Mouse (Mus musculus): ENCODE measurements at regions not wholly inside any gene's neighbourhood (a gene's known extent, or its start where the extent isn't known, plus 50 kb on each side); places are given as distances from the start of the nearest gene placed in this dataset.

DNA sequence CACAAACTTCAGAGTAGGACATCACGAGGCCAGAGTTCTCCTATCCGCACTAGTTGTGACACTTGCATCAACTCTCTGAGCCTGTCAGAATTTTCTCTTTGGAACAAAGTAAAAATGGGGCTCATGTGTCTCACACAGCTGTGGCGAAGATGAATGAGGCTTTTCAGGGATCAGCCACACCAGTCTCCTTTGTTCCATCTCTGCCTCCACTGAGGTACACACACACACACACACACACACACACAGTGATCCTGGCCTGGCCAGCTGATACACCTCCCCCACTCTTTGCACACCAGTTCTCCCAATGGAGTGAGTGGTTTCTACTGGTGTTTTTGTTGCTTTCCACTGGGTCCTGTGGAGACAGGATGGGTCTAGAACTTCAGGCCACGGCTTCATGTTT is 105.9 kb upstream of the D7Ertd443e start:
- no peaks in the 10 kb centered on the region for H3K36me3 ChIP-seq (ENCODE audit: control insufficient read depth, insufficient read depth, low read length)
- no peak overlapping the region for H3K4me3 ChIP-seq (ENCODE audit: low read depth, low read length)
- no peak overlapping the region for H3K9ac ChIP-seq (ENCODE audit: low read depth, low read length)
- no peak overlapping the region for H3K4me2 ChIP-seq (ENCODE audit: low read length)
- no peaks in the 10 kb centered on the region for H3K9me3 ChIP-seq (replicated peaks; ENCODE audit: control insufficient read depth, low read length, poor library complexity, severe bottlenecking)
- H3K27ac ChIP-seq (ENCODE audit: low read length), result no peak overlapping the region
- ATAC-seq, result no peak
- no peaks in the 10 kb centered on the region for H3K27me3 ChIP-seq (ENCODE audit: control insufficient read depth, insufficient read depth, low read depth, low read length)
- no peaks in the 10 kb centered on the region for H3K4me1 ChIP-seq (ENCODE audit: control insufficient read depth, insufficient read depth, low read length)
- WGBS, result 68% methylated on average over 4 of the region's 4 CpGs

DNA sequence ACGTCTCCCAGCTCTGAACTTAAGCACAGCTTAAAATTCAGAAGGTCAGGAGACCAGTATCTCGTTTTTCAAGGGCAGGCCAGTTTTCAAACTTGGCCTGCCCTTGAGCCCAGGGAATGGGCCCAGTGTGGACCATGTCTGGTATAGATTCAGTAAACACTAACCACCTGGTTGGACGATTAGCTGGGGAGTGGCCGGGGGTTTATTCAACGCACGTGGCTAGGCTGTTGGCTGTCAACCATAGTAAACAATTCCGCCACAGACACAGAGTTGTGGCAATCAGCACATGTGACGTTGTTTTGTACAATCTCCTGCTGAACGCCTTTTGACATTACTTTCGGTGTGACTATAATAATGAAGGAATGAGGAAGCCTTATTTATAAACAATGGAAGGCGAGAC is 111.8 kb upstream of the D7Ertd443e start:
- Histone ChIP-seq H3K27me3 (ENCODE audit: control insufficient read depth, insufficient read depth, low read depth, low read length) (no peaks in the 10 kb centered on the region), H3K9me3 (replicated peaks; ENCODE audit: control insufficient read depth, low read length, poor library complexity, severe bottlenecking) (no peaks in the 10 kb centered on the region), H3K36me3 (ENCODE audit: control insufficient read depth, insufficient read depth, low read length) (no peaks in the 10 kb centered on the region), H3K4me2 (ENCODE audit: low read length) (no peak overlapping the region), H3K27ac (ENCODE audit: low read length) (no peak overlapping the region), H3K9ac (ENCODE audit: low read depth, low read length) (no peak overlapping the region), H3K4me3 (ENCODE audit: low read depth, low read length) (no peak overlapping the region), H3K4me1 (ENCODE audit: control insufficient read depth, insufficient read depth, low read length) (no peaks in the 10 kb centered on the region)
- 82% methylated on average over 11 of the region's 11 CpGs for WGBS
- no peak for ATAC-seq

DNA sequence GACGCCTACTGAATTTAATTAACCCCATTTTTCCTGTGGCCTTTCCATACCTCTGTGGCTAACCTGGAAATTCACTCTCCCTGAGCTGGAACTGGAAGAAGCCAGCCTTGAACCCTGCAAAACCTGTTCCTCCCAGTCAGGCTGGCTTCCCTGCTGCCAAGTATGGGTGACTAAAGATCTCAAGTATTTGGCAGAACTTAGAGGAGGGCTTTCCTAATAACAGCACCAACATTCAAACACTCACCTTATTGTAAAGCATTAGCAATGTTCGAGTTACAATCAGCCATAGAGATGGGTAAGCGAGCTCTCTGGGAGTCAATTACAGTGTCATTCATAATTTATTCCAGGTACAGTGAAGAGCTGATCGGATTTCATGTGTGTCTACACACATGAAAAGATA is 112.4 kb upstream of the D7Ertd443e start:
- Histone ChIP-seq H3K36me3 (ENCODE audit: control insufficient read depth, insufficient read depth, low read length) (no peaks in the 10 kb centered on the region), H3K4me3 (ENCODE audit: low read depth, low read length) (no peak overlapping the region), H3K27me3 (ENCODE audit: control insufficient read depth, insufficient read depth, low read depth, low read length) (no peaks in the 10 kb centered on the region), H3K4me1 (ENCODE audit: control insufficient read depth, insufficient read depth, low read length) (no peaks in the 10 kb centered on the region), H3K9me3 (replicated peaks; ENCODE audit: control insufficient read depth, low read length, poor library complexity, severe bottlenecking) (no peaks in the 10 kb centered on the region), H3K27ac (ENCODE audit: low read length) (no peak overlapping the region), H3K9ac (ENCODE audit: low read depth, low read length) (no peak overlapping the region), H3K4me2 (ENCODE audit: low read length) (no peak overlapping the region)
- 81% methylated on average over 4 of the region's 4 CpGs for WGBS
- ATAC-seq, result no peak

DNA sequence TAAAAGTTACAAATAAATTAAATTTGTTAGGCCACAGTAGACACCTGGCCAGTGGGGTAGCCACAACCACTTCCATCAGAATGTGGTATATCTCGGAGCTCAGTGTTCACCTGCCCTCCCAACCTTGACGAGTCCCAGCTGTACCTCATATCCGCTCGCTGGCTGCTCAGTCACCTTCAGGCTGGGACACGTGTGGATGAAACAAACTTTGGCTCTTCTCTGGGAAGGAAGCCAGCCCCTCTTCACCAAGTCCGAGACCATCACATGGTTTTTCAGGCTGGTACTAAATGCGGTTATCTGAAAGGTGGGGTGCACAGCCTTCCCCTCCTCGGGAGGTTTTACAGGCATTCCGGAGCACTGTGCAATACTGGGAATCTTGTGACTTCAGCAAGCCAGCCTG is 113.3 kb upstream of the D7Ertd443e start:
- H3K4me3 ChIP-seq (ENCODE audit: low read depth, low read length), result no peak overlapping the region
- H3K27ac ChIP-seq (ENCODE audit: low read length), result no peak overlapping the region
- no peaks in the 10 kb centered on the region for H3K4me1 ChIP-seq (ENCODE audit: control insufficient read depth, insufficient read depth, low read length)
- no peak overlapping the region for H3K9ac ChIP-seq (ENCODE audit: low read depth, low read length)
- H3K9me3 ChIP-seq (replicated peaks; ENCODE audit: control insufficient read depth, low read length, poor library complexity, severe bottlenecking), result no peaks in the 10 kb centered on the region
- H3K27me3 ChIP-seq (ENCODE audit: control insufficient read depth, insufficient read depth, low read depth, low read length), result no peaks in the 10 kb centered on the region
- H3K4me2 ChIP-seq (ENCODE audit: low read length), result no peak overlapping the region
- 88% methylated on average over 9 of the region's 9 CpGs for WGBS
- no peaks in the 10 kb centered on the region for H3K36me3 ChIP-seq (ENCODE audit: control insufficient read depth, insufficient read depth, low read length)
- ATAC-seq, result no peak

DNA sequence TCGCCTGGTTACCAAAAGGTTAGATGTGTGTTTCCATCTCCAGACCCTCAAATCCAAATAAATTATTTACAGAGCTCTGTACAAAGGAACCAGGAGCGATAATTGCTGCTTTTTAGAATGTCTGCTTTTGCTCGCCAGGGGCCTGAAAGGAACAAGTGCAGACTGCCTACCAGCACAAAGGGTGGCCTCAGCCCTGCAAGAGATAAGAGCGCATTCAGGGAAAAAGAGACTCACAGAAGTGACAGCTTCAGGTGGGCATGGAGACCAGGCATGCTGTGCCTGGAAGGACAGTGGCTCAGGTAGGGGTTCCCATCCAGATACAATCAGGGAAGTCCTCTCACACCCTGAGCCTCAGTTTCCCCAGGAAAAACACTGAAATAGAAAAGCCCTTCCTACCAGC is 114.0 kb upstream of the D7Ertd443e start:
- Histone ChIP-seq H3K27me3 (ENCODE audit: control insufficient read depth, insufficient read depth, low read depth, low read length) (no peaks in the 10 kb centered on the region), H3K36me3 (ENCODE audit: control insufficient read depth, insufficient read depth, low read length) (no peaks in the 10 kb centered on the region), H3K27ac (ENCODE audit: low read length) (no peak overlapping the region), H3K9ac (ENCODE audit: low read depth, low read length) (no peak overlapping the region), H3K4me2 (ENCODE audit: low read length) (no peak overlapping the region), H3K4me3 (ENCODE audit: low read depth, low read length) (no peak overlapping the region), H3K4me1 (ENCODE audit: control insufficient read depth, insufficient read depth, low read length) (no peaks in the 10 kb centered on the region), H3K9me3 (replicated peaks; ENCODE audit: control insufficient read depth, low read length, poor library complexity, severe bottlenecking) (no peaks in the 10 kb centered on the region)
- ATAC-seq, result no peak
- WGBS, result 38% methylated on average over 4 of the region's 4 CpGs

DNA sequence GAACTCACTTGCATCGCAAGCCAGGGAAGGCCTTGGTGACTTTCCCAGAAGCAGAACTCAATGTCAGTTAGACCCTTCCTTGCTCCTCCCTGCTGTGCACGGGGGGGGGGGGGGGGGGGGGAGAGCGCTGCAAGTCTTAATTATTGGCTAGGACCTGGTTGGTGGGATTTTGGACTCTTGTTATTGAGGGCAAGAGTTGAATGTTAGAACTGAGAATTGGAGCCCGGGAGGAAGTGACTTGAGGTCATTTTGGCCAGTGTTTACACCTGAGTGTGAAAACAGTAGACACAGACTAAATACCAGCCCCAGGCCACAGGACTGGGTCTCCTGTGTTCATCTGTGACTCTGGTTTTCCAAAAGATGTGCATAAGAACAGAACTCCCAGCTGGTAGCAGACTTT is 114.7 kb upstream of the D7Ertd443e start:
- no peak overlapping the region for H3K4me2 ChIP-seq (ENCODE audit: low read length)
- no peak for ATAC-seq
- H3K4me3 ChIP-seq (ENCODE audit: low read depth, low read length), result no peak overlapping the region
- H3K27ac ChIP-seq (ENCODE audit: low read length), result no peak overlapping the region
- H3K9ac ChIP-seq (ENCODE audit: low read depth, low read length), result no peak overlapping the region
- no peaks in the 10 kb centered on the region for H3K27me3 ChIP-seq (ENCODE audit: control insufficient read depth, insufficient read depth, low read depth, low read length)
- WGBS, result 65% methylated on average over 3 of the region's 4 CpGs
- no peaks in the 10 kb centered on the region for H3K36me3 ChIP-seq (ENCODE audit: control insufficient read depth, insufficient read depth, low read length)
- no peaks in the 10 kb centered on the region for H3K9me3 ChIP-seq (replicated peaks; ENCODE audit: control insufficient read depth, low read length, poor library complexity, severe bottlenecking)
- H3K4me1 ChIP-seq (ENCODE audit: control insufficient read depth, insufficient read depth, low read length), result 0 out of 2 replicates have a peak, but pooled peaks cover under 1% of the 10 kb centered on the region

DNA sequence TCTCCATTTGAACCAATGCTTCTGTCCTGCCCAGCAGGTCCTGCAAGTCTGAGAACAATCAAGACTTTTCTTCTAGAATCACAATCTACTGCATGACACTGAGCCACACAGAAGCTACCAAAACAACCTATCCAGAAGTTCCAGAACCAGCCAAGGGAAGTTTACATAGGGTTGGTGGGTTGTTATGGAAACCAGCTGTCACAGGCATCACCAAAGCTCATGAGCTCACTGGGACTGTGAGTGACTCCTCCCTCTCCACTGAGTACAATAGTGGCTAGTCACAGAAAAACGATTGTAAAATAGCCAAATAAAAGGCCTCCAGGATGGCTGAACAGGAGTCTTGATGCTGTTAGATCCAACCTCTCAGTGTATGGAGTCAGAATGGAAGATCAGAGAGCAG is 115.6 kb upstream of the D7Ertd443e start:
- Histone ChIP-seq H3K27ac (ENCODE audit: low read length) (no peak overlapping the region), H3K27me3 (ENCODE audit: control insufficient read depth, insufficient read depth, low read depth, low read length) (no peaks in the 10 kb centered on the region), H3K4me3 (ENCODE audit: low read depth, low read length) (no peak overlapping the region), H3K36me3 (ENCODE audit: control insufficient read depth, insufficient read depth, low read length) (no peaks in the 10 kb centered on the region), H3K9me3 (replicated peaks; ENCODE audit: control insufficient read depth, low read length, poor library complexity, severe bottlenecking) (no peaks in the 10 kb centered on the region), H3K4me2 (ENCODE audit: low read length) (no peak overlapping the region), H3K9ac (ENCODE audit: low read depth, low read length) (no peak overlapping the region), H3K4me1 (ENCODE audit: control insufficient read depth, insufficient read depth, low read length) (0 out of 2 replicates have a peak, but pooled peaks cover 6% of the 10 kb centered on the region)
- 4% methylated on average over 1 of the region's 1 CpGs for WGBS
- ATAC-seq, result no peak

DNA sequence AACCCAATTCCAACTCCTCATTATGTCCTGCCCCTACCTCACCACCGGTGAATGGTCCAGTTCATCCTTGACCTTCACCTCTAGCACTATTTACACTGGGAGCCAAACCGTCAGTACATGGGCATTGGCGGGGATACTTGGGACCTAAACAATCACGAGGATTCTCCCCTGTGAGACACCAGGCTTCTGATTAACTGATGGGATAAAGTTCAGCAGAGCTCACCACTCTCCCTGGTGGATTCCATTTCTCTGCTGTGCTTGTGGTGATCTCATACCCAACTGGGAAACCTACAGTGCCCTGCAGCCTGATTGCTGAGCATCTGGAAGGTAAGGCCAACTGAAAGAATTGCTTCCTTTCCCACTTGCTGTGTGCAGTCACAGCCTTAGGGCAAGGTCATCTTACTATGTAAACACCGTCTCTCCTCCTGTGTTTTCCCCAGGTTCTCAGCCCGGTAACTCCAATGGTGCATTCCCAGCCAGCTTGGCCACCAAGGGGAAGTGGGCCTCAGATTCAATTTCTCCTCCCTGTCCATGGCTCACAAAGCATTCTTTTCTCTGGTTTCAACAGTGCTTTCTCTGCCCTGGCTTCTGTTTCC is 125.0 kb upstream of the D7Ertd443e start:
- no peak overlapping the region for H3K9ac ChIP-seq (ENCODE audit: low read depth, low read length)
- 0 out of 2 replicates have a peak, but pooled peaks cover 4% of the 10 kb centered on the region for H3K4me1 ChIP-seq (ENCODE audit: control insufficient read depth, insufficient read depth, low read length)
- no peak overlapping the region for H3K4me2 ChIP-seq (ENCODE audit: low read length)
- no peak overlapping the region for H3K27ac ChIP-seq (ENCODE audit: low read length)
- H3K4me3 ChIP-seq (ENCODE audit: low read depth, low read length), result no peak overlapping the region
- no peak for ATAC-seq
- no peaks in the 10 kb centered on the region for H3K9me3 ChIP-seq (replicated peaks; ENCODE audit: control insufficient read depth, low read length, poor library complexity, severe bottlenecking)
- no peaks in the 10 kb centered on the region for H3K36me3 ChIP-seq (ENCODE audit: control insufficient read depth, insufficient read depth, low read length)
- H3K27me3 ChIP-seq (ENCODE audit: control insufficient read depth, insufficient read depth, low read depth, low read length), result no peaks in the 10 kb centered on the region
- 87% methylated on average over 6 of the region's 6 CpGs for WGBS

DNA sequence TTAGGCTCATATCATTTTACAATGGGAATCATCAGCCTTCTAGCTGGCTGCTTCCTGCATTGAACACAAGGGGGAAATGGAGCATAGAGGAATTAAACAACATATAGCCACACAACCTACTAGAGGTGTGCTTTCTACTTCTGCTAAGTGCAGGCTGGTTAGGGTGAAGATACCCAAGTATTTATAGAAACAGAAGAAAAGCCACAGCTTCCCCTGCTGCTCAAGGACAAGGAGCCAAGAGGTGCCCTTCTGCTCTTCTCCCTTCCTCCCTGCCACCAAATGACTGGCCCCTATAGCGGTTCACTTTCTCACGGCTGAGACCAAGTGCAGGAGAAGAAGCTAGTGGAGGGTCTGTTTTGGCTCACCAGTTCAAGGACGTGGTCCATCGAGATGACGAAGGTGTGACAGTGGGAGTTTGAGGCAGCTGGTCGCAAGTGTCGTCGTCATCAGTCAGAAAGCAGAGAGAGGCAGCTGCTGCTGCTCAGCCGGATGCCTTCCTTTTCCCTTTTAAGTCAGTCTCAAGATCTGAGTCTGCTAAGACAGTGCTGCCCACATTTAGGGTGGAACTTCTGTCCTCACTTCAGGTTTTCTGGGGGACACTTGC is 134.0 kb upstream of the D7Ertd443e start:
- Histone ChIP-seq H3K27ac (ENCODE audit: low read length) (no peak overlapping the region), H3K27me3 (ENCODE audit: control insufficient read depth, insufficient read depth, low read depth, low read length) (no peaks in the 10 kb centered on the region), H3K4me3 (ENCODE audit: low read depth, low read length) (no peak overlapping the region), H3K36me3 (ENCODE audit: control insufficient read depth, insufficient read depth, low read length) (no peaks in the 10 kb centered on the region), H3K9ac (ENCODE audit: low read depth, low read length) (no peak overlapping the region), H3K9me3 (replicated peaks; ENCODE audit: control insufficient read depth, low read length, poor library complexity, severe bottlenecking) (no peaks in the 10 kb centered on the region), H3K4me2 (ENCODE audit: low read length) (no peak overlapping the region), H3K4me1 (ENCODE audit: control insufficient read depth, insufficient read depth, low read length) (no peaks in the 10 kb centered on the region)
- 87% methylated on average over 9 of the region's 9 CpGs for WGBS
- ATAC-seq, result no peak
